ENCODE assay signal across 8 mouse cellular contexts in genomic region chr2:27141950-27142693, GRCm38 (mm10). TPM values are rescaled to one million over a fixed set of nuclear protein-coding genes. Genes with fewer than 3 reads are reported as not detected.
DNase-seq lines count a peak whose midpoint lies in the region; ATAC-seq and TF ChIP-seq lines count a peak whose summit lies in the region.

Gene Fam163b (minus strand): TSS chr2:27142491.

- no peak within 1 kb of the TSS for H3ac ChIP-seq in myocyte (ENCODE audit: control insufficient read depth, insufficient read length)

- TF ChIP-seq POLR2A in myocyte (IDR thresholded peaks at IDR 0.05; ENCODE audit: insufficient read length, low read depth), result no peak

- H3K36me3 ChIP-seq in forebrain, embryonic 14.5 days (ENCODE audit: control insufficient read depth, insufficient read depth, low read length), result no peaks in the 10 kb centered on the region
- H3K36me3 ChIP-seq in intestine, embryonic 15.5 days, result no peaks in the 10 kb centered on the region
- no peaks in the 10 kb centered on the region for H3K36me3 ChIP-seq in myocyte (ENCODE audit: control insufficient read depth, insufficient read depth)

- intact Hi-C loops in left cerebral cortex, postnatal 4 days (cut with DNase I), result no loop called here

- peaks cover 13% of the 10 kb centered on the region; the same call in 1 of the 2 replicates for H3K27me3 ChIP-seq in forebrain, embryonic 14.5 days (replicated peaks; ENCODE audit: control insufficient read depth, insufficient read depth, low read length)
- H3K27me3 ChIP-seq in intestine, embryonic 15.5 days (replicated peaks), result peaks cover 33% of the 10 kb centered on the region
- H3K27me3 ChIP-seq in myocyte (ENCODE audit: control insufficient read depth, insufficient read depth, insufficient read length), result peaks cover 55% of the 10 kb centered on the region

- DNase-seq in gastrocnemius, postnatal 10 days, result peak; percentile 60
- DNase-seq in gastrocnemius, adult 8-10 months (ENCODE audit: low spot score in 2 of 2), result no peak
- peak; percentile 65 for DNase-seq in forebrain, embryonic 14.5 days (ENCODE audit: low spot score)
- DNase-seq in left cerebral cortex, postnatal 4 days, result peak; percentile 21
- peak; percentile 80 for DNase-seq in thymus, postnatal 14 days

- H3K4me2 ChIP-seq in forebrain, embryonic 14.5 days (ENCODE audit: low read length), result peak within 1 kb of the TSS; percentile 65
- H3K4me2 ChIP-seq in intestine, embryonic 15.5 days (replicated peaks), result peak within 1 kb of the TSS; percentile 81
- no peak within 1 kb of the TSS for H3K4me2 ChIP-seq in myocyte (ENCODE audit: low read depth)

- peak within 1 kb of the TSS; percentile 47 for H3K9ac ChIP-seq in forebrain, embryonic 14.5 days (ENCODE audit: low read length)
- no peak within 1 kb of the TSS for H3K9ac ChIP-seq in intestine, embryonic 15.5 days

- WGBS in forebrain, embryonic 14.5 days, result 1% methylated on average over 60 of the region's 62 CpGs
- 1% methylated on average over 61 of the region's 62 CpGs for WGBS in intestine, embryonic 15.5 days

- H3K4me3 ChIP-seq in forebrain, embryonic 14.5 days (ENCODE audit: low read depth, low read length), result peak within 1 kb of the TSS; percentile 37
- peak within 1 kb of the TSS; percentile 37 for H3K4me3 ChIP-seq in intestine, embryonic 15.5 days (replicated peaks)
- no peak within 1 kb of the TSS for H3K4me3 ChIP-seq in myocyte

- ATAC-seq in cerebellum, adult (ENCODE audit: insufficient number of reproducible peaks, low FRiP score, low TSS enrichment), result peak; percentile 57; the same call in 1 of the 2 replicates
- peak; percentile 40; the same call in 1 of the 2 replicates for ATAC-seq in forebrain, embryonic 14.5 days
- ATAC-seq in intestine, embryonic 15.5 days, result peak; percentile 70

- H3K9me3 ChIP-seq in forebrain, embryonic 14.5 days (replicated peaks; ENCODE audit: control insufficient read depth, low read length), result no peaks in the 10 kb centered on the region
- H3K9me3 ChIP-seq in intestine, embryonic 15.5 days, result no peaks in the 10 kb centered on the region

- H3K4me1 ChIP-seq in forebrain, embryonic 14.5 days (ENCODE audit: control insufficient read depth, insufficient read depth, low read length), result no peaks in the 10 kb centered on the region
- peaks cover 6% of the 10 kb centered on the region; the same call in 1 of the 2 replicates for H3K4me1 ChIP-seq in intestine, embryonic 15.5 days (replicated peaks)

- H3K27ac ChIP-seq in forebrain, embryonic 14.5 days (ENCODE audit: low read depth, low read length), result no peak within 1 kb of the TSS
- no peak within 1 kb of the TSS for H3K27ac ChIP-seq in intestine, embryonic 15.5 days

- H3K79me2 ChIP-seq in myocyte (ENCODE audit: control insufficient read depth, insufficient read depth), result no peaks in the 10 kb centered on the region

TF ChIP-seq in myocyte, 11 proteins besides CTCF, POLR2A, EP300 and RAD21:
- TF ChIP-seq TCF12 (IDR thresholded peaks at IDR 0.05; ENCODE audit: insufficient read depth, poor library complexity, severe bottlenecking) (no peak), REST (IDR thresholded peaks at IDR 0.05; ENCODE audit: insufficient read depth, insufficient read length) (peak; percentile 86)

RNA-seq across cellular contexts. Expression of gene Fam163b, which starts in this region (rescaled TPM):
- total RNA-seq in gastrocnemius, postnatal 10 days (2021), result under 1 TPM; 0.33 to 0.36 TPM
- under 1 TPM in 1 of 4 experiments, not detected in 3; 0.08 TPM for total RNA-seq in gastrocnemius, adult 8-10 months (2022)
- polyA plus RNA-seq in forebrain, embryonic 14.5 days (2014; fragmentation: Nextera tagmentation; extraction: Ambion mirVana), result 2.4 and 3.2 TPM in 2 replicates
- 0.21 and 0.26 TPM in 2 replicates for polyA plus RNA-seq in intestine, embryonic 15.5 days (2015; fragmentation: Nextera tagmentation; extraction: Ambion mirVana)
- 10 to 100 TPM; 55.8 to 61.9 TPM for total RNA-seq in left cerebral cortex, postnatal 4 days (2021)
- polyA plus RNA-seq in myocyte (2012; fragmentation: generic; extraction: Trizol), result 0.04 TPM

Comparison
In these comparisons a context has a peak if more than half of its experiments do, and no peak if none do; other contexts are left out.
1. RNA of gene Fam163b (total RNA-seq): 55.8 to 61.9 TPM in left cerebral cortex, postnatal 4 days; 0.33 to 0.36 TPM in gastrocnemius, postnatal 10 days and 0.08 TPM in gastrocnemius, adult 8-10 months; every median in the first group is over 10 times any median in the second.
2. Peak in DNase-seq in gastrocnemius, postnatal 10 days; RNA of the gene not detected or under 1 TPM.
3. Peak in ATAC-seq, H3K4me3 ChIP-seq and H3K4me2 ChIP-seq in intestine, embryonic 15.5 days; RNA of the gene not detected or under 1 TPM.
4. DNase-seq: peak in forebrain, embryonic 14.5 days (single experiment), left cerebral cortex, postnatal 4 days (single experiment) and thymus, postnatal 14 days (single experiment); none in gastrocnemius, adult 8-10 months (0 of 2).
5. Peak in every context shown above with its lines, with median percentiles within 50 percentile points of each other: ATAC-seq.